Mouse (Mus musculus) heart, adult 2 months (tissue): Measurements from ENCODE around the gene Hs6st2. TPM values are rescaled to one million over a fixed set of nuclear protein-coding genes. Genes with fewer than 3 reads are reported as not detected.

ENCODE experiments used
- DNase-seq, 2 experiments: peaks; one replicate each; pipeline ENCODE4 v3.0.0; 2021
- H3K27ac ChIP-seq: fragments of 200-600 bp; 2 replicates; pipeline ENCODE4 v1.8.1; 2022
- H3K27me3 ChIP-seq: fragments of 200-500 bp; 2 replicates; pipeline ENCODE4 v1.6.1; 2012; ENCODE audit warnings: mild to moderate bottlenecking, low read length, inconsistent platforms, mixed read lengths; ENCODE audit not compliant: control insufficient read depth, insufficient read depth
- H3K36me3 ChIP-seq: fragments of 200-500 bp; 2 replicates; pipeline ENCODE4 v1.6.1; 2012; ENCODE audit warnings: low read length, inconsistent platforms; ENCODE audit not compliant: control insufficient read depth, insufficient read depth
- H3K4me1 ChIP-seq: fragments of 200-500 bp; 2 replicates; pipeline ENCODE4 v1.6.1; 2011; ENCODE audit warnings: low read length; ENCODE audit not compliant: control insufficient read depth, insufficient read depth
- H3K4me3 ChIP-seq: fragments of 200-600 bp; 2 replicates; pipeline ENCODE4 v1.8.1; 2022
- H3K79me2 ChIP-seq: fragments of 200-500 bp; replicated peaks from 2 replicates; pipeline ENCODE4 v1.6.1; 2012; ENCODE audit warnings: mild to moderate bottlenecking, inconsistent platforms, low read length, moderate library complexity, mixed read lengths; ENCODE audit not compliant: control insufficient read depth, insufficient read depth
- H3K9ac ChIP-seq: fragments of 200-500 bp; 2 replicates; pipeline ENCODE4 v1.6.1; 2012; ENCODE audit warnings: low read depth, mild to moderate bottlenecking, control low read depth, inconsistent platforms, low read length, mixed read lengths
- CTCF ChIP-seq: fragments of 200-600 bp; IDR thresholded peaks from 2 replicates; pipeline ENCODE4 v1.8.1; 2022; ENCODE audit warnings: antibody characterized with exemption, mild to moderate bottlenecking, moderate library complexity
- EP300 ChIP-seq: fragments of 200-500 bp; IDR thresholded peaks from 2 replicates; pipeline ENCODE4 v1.6.1; 2011; ENCODE audit warnings: low read depth, low read length, control low read depth; ENCODE audit not compliant: insufficient read depth
- POLR2A ChIP-seq: fragments of 200-500 bp; IDR thresholded peaks from 2 replicates; pipeline ENCODE4 v1.6.1; 2011; ENCODE audit warnings: mild to moderate bottlenecking, low read depth, low read length, control low read depth; ENCODE audit not compliant: insufficient read depth
- WGBS: fragments of 180-500 bp; shearing (Covaris S2); methylation state at CpG from one replicate; pipeline ENCODE4 v1.1.7; 2018; 5-methylcytosine and 5-hydroxymethylcytosine counted together
- intact Hi-C: fragments of 180-260 bp; cut with DNase I; formaldehyde crosslinking; loops from one replicate; pipeline ENCODE4 v1.15.1; 2025
- long read RNA-seq: library from polyadenylated mRNA; stranded (forward); transcript quantifications from one replicate; pipeline ENCODE4 v2.0.0, GENCODE M21; 2021
- polyA plus RNA-seq: library from polyadenylated mRNA; depleted of rRNA; stranded (reverse); fragments of >200 nt; gene quantifications from 2 replicates; pipeline ENCODE4 v1.2.3, GENCODE M21; 2012; rRNA removed
- total RNA-seq, 2 experiments: library from RNA; stranded (reverse); gene quantifications; 2 replicates each; pipeline ENCODE4 v1.2.3; 2021

The Hs6st2 gene
- total RNA-seq = under 1 TPM; 0.26 to 0.41 TPM
- 0.41 and 0.79 TPM in 2 replicates for polyA plus RNA-seq
- long read RNA-seq = 0 reads

DNA sequence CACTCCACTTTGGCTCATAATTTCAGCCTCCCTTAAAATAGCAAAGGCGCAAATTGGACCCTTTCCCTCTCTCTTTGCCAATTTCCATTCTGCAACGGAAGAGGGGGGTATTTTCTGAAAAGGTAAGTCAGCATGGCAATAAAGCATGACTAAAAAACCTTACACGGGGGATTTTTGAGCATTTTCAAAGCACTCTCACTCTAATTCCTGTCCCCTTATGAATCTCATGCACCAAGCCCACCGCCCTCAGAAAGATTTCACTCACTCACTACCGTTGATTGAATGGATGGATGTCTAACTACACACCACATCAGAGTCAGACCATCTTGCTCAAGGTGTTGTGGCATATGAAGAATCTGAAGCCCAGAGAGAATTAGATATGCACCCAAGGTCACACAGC lies at the start of gene Hs6st2:
Hs6st2 (minus strand) TSS at position 101 of the 400 bp plus-strand sequence.
- H3K27ac ChIP-seq = no peak within 1 kb of the TSS

DNA sequence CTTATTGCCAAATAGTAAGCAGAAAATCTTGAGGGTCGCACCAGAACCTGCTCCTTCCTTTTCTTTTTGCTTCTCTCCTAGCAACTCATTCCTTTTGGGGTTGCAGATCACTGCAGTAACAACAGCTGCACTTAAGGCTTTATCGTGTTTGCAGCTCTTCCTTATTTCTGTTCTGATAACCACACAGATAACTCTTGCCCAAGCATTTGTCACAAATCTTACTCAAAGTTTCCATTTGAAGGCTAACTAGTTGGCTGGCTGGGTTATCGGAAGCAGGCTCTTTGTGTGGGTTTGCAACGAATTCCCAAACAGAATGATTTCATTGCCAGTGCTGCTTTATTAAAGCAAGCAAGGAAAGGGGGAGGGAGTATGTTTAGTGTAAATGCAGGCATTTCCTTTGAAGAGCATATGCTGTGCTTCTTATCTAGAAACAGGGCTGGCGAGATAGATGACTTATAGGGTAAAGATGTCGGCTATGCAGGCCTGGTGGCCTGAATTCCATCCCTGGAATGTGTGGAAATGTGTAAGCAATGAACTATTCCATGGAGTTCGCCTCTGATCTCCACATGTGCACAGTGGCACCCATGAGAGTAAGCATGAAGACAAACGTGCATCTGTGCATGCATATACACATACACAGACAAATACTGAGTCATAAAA lies 32.6 kb upstream of the Hs6st2 start:
- Histone ChIP-seq H3K36me3 (no peaks in the 10 kb centered on the region), H3K4me3 (no peak overlapping the region), H3K27ac (no peak overlapping the region), H3K4me1 (no peaks in the 10 kb centered on the region), H3K9ac (no peak overlapping the region), H3K79me2 (no peaks in the 10 kb centered on the region), H3K27me3 (no peaks in the 10 kb centered on the region)
- TF ChIP-seq EP300 (no peak), CTCF (no peak), POLR2A (no peak)
- intact Hi-C loops = no loop called here
- 43% methylated on average over 8 of the region's 8 CpGs for WGBS
- no peak for DNase-seq

More for the DNA sequence above, at the start of gene Hs6st2:
- no peaks in the 10 kb centered on the region for H3K36me3 ChIP-seq
- peak within 1 kb of the TSS; percentile 43 for H3K4me3 ChIP-seq
- DNase-seq = no peak
- intact Hi-C loops = loop anchor here (10.0 kb wide), 1 partner anchor 187 kb away; no protein-coding TSS in a partner anchor
- TF ChIP-seq CTCF (no peak), POLR2A (no peak), EP300 (no peak)
- H3K4me1 ChIP-seq = no peaks in the 10 kb centered on the region
- no peak within 1 kb of the TSS for H3K9ac ChIP-seq
- H3K79me2 ChIP-seq = no peaks in the 10 kb centered on the region
- H3K27me3 ChIP-seq = no peaks in the 10 kb centered on the region
- WGBS = 33% methylated on average over 5 of the region's 5 CpGs

DNA sequence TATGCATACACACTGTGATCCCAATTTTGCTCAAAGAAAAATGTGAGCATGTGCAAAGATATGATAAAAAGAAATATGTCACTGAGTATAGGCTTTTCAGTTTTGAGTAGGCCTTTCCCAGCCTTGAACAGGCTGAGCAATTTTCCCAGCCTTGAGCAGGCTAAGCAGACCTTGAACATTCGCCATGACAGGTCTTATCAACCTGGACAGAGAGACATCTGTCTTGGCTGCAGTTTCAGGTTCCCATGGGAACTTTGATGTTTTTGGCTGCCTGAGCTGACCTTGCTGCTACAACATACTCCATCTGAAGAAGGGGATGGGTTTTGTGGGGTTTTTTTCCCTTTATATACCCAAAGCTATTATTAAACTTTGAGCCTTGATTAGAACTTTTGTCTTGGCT lies 31.3 kb upstream of the Hs6st2 start:
- peak in 1 of 2 experiments; percentile 2 for DNase-seq
- 41% methylated on average over 1 of the region's 1 CpGs for WGBS
- intact Hi-C loops = no loop called here

DNA sequence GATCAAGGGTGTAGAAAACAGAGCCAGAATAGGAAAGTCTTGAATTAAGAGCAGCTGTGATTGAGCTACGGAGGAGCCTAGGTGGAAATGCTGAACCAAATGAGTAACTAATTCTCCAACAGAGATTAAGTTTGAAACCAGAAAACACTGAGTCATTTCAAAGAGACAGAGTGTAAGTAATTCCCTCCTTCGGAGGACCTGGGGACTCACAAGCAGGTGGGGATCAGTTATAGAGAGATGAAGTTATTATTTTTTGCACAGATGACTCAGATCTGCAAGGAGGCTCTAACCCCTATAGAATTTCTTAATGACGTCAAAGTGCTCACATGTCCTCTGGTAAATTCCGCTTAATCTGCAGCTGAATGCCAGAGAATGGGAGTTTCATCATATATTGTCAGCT lies 21.2 kb upstream of the Hs6st2 start:
- intact Hi-C loops = no loop called here
- H3K4me1 ChIP-seq = no peaks in the 10 kb centered on the region

More for the DNA sequence above, 31.3 kb upstream of the Hs6st2 start:
- no peak overlapping the region for H3K27ac ChIP-seq
- no peaks in the 10 kb centered on the region for H3K36me3 ChIP-seq
- H3K79me2 ChIP-seq = no peaks in the 10 kb centered on the region
- no peak for TF ChIP-seq EP300
- no peak for TF ChIP-seq POLR2A
- TF ChIP-seq CTCF = no peak
- no peak overlapping the region for H3K4me3 ChIP-seq
- H3K4me1 ChIP-seq = no peaks in the 10 kb centered on the region
- no peak overlapping the region for H3K9ac ChIP-seq
- H3K27me3 ChIP-seq = no peaks in the 10 kb centered on the region

DNA sequence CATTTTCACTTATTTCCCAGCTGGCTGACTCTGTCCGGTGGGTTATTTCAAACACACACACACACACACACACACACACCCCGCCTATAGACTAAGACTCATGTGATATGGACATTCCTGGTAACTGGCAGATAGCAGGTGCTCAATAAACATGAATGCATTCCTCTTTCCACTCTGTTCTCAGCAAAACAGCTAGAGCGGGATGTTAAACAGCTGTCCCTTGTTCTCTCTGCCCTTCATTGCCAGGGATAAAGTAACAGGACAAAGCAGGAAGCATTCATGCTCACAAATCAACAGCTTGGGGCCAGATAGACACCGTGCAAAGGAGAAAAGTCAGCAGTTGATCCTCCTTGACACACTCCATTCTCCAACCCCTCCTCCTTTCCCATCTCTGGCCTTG lies 17.4 kb upstream of the Hs6st2 start:
- no peak for TF ChIP-seq CTCF
- no peak for TF ChIP-seq EP300
- TF ChIP-seq POLR2A = no peak
- WGBS = 47% methylated on average over 4 of the region's 4 CpGs
- DNase-seq = no peak
- Histone ChIP-seq H3K79me2 (no peaks in the 10 kb centered on the region), H3K36me3 (no peaks in the 10 kb centered on the region), H3K4me3 (no peak overlapping the region), H3K27me3 (no peaks in the 10 kb centered on the region), H3K4me1 (no peaks in the 10 kb centered on the region), H3K27ac (no peak overlapping the region), H3K9ac (no peak overlapping the region)
- intact Hi-C loops = no loop called here

More for the DNA sequence above, 21.2 kb upstream of the Hs6st2 start:
- H3K79me2 ChIP-seq = no peaks in the 10 kb centered on the region
- no peak for DNase-seq
- no peaks in the 10 kb centered on the region for H3K27me3 ChIP-seq
- H3K9ac ChIP-seq = no peak overlapping the region
- TF ChIP-seq POLR2A = no peak
- no peak for TF ChIP-seq EP300
- TF ChIP-seq CTCF = no peak
- no peak overlapping the region for H3K4me3 ChIP-seq
- H3K27ac ChIP-seq = no peak overlapping the region
- 72% methylated on average over 4 of the region's 4 CpGs for WGBS
- no peaks in the 10 kb centered on the region for H3K36me3 ChIP-seq

DNA sequence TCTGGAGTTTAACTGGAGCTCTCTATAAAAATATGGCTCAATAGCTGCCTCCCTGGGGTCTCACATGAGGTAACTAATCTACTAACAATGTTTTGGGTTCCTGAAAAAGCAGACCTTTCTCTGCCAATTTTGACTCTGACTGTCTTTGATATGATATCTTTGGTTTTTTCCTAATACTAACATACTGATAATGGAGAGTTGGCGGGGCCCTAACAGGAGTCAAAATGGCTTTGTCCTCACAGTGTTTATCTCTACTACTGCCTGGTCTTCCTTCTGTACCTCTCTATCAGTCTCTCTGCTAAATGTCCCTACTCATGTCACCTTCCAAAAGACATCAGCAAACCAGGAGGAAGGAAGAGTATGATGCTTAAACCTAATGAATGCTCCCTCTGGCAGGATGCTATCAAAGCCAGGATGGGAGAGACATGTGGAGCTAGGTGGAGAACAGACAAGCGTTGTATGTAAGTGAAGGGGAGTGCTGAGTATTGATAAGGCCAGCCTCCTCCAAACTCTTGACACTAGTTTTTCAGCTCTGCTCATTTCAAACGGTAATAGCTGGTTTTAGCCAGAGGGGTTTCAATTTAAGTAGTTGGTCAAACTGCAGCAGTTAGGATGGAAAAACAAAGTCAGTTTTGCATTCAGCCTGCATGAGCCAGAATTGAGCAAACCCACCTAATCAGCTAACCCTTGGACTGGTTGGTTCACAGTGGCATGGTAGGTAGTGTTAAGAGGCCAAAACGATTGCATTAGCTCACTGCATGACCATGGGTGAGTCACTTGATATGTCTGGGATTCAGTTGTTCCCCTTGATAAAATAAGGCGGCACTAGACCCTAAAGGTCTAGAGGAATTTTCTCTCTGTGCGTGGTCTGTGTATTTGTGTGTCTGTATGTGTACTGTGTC lies 4.6 kb upstream of the Hs6st2 start:
- TF ChIP-seq EP300 = no peak
- no peak for TF ChIP-seq CTCF
- TF ChIP-seq POLR2A = no peak
- Histone ChIP-seq H3K27ac (no peak overlapping the region), H3K4me3 (no peak overlapping the region), H3K36me3 (no peaks in the 10 kb centered on the region), H3K27me3 (no peaks in the 10 kb centered on the region), H3K4me1 (no peaks in the 10 kb centered on the region), H3K79me2 (no peaks in the 10 kb centered on the region), H3K9ac (no peak overlapping the region)
- intact Hi-C loops = loop anchor here (10.0 kb wide), 1 partner anchor 191 kb away; no protein-coding TSS in a partner anchor
- WGBS = 69% methylated on average over 6 of the region's 6 CpGs
- no peak for DNase-seq
